Mouse (Mus musculus): ENCODE results near the gene Ift57.

DNA sequence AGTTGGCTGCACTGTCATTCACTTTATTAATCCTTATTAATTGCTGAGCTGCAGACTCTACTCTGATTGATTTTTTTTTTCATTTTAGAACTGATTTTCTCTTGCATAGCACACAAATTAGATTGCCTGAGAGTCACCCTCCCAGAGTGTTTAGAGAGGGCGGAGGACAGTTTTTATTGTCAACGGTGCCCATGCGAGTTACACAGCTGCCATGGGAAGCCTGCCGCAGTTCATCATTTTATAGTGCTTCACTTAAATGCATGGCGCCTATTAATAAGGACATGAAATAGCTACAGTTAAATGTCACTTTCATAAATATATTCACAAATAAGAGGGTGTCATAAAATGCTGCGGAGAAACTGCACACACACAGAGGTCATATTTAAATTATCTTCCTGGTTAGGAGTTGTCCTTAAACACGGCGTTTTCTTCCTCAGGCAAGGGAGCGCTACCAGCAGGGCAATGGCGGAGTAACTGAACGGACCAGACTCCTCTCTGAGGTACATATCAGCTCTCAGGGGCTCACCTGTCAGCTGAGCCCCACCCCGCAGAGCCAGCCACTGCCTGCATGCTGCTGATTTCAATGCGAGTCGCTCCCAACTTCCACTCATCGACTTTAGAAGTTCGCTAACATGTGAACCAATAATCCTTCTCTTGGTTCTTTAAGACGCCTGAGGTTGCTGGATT, 61.6 kb downstream of the Ift57 start:
- no peak for TF ChIP-seq POLR2A (IDR thresholded peaks at IDR 0.05; ENCODE audit: insufficient read length, low read depth)
- TF ChIP-seq MYOG (IDR thresholded peaks at IDR 0.05; ENCODE audit: control insufficient read depth in 1 of 3, insufficient read depth in 1 of 3, insufficient read length in 2 of 3, low read depth in 2 of 3) = no peak
- TF ChIP-seq TCF3 (IDR thresholded peaks at IDR 0.05; ENCODE audit: insufficient read length, low read depth) = no peak
- no peak for TF ChIP-seq POLR2AphosphoS2 (IDR thresholded peaks at IDR 0.05; ENCODE audit: insufficient read length, low read depth)

Measured in myocyte (in vitro differentiated cells).